Mouse (Mus musculus) myocyte (in vitro differentiated cells): ENCODE data around the gene Osmr. TPM values are rescaled to one million over a fixed set of nuclear protein-coding genes. Genes with fewer than 3 reads are reported as not detected.

Experiments
- H3K27me3 ChIP-seq: one replicate; pipeline ENCODE4 v1.6.1; 2011; ENCODE audit not compliant: control insufficient read depth, insufficient read depth, insufficient read length
- H3K36me3 ChIP-seq: one replicate; pipeline ENCODE4 v1.6.1; 2011; ENCODE audit not compliant: control insufficient read depth, insufficient read depth
- H3K4me2 ChIP-seq: one replicate; pipeline ENCODE4 v1.6.1; 2011; ENCODE audit warnings: low read depth, control low read depth
- H3K4me3 ChIP-seq: one replicate; pipeline ENCODE4 v1.5.1; 2011; ENCODE audit warnings: mild to moderate bottlenecking, control low read depth, moderate library complexity
- H3K79me2 ChIP-seq: one replicate; pipeline ENCODE4 v1.6.1; 2011; ENCODE audit not compliant: control insufficient read depth, insufficient read depth
- H3ac ChIP-seq: one replicate; pipeline ENCODE4 v1.6.1; 2011; ENCODE audit not compliant: control insufficient read depth, insufficient read length
- CEBPB ChIP-seq: IDR thresholded peaks from 2 replicates; pipeline ENCODE4 v1.6.1; 2011; ENCODE audit warnings: mild to moderate bottlenecking, moderate library complexity; ENCODE audit not compliant: poor library complexity, insufficient read depth, severe bottlenecking
- E2F4 ChIP-seq: IDR thresholded peaks from one replicate; pipeline ENCODE4 v1.6.1; 2011; ENCODE audit warnings: mild to moderate bottlenecking, control low read depth, moderate library complexity; ENCODE audit not compliant: insufficient read depth
- MAX ChIP-seq: IDR thresholded peaks from one replicate; pipeline ENCODE4 v1.6.1; 2011; ENCODE audit warnings: low read depth, mild to moderate bottlenecking, control low read depth
- MYOD1 ChIP-seq, 3 experiments: IDR thresholded peaks; one replicate each; pipeline ENCODE4 v1.6.1; 2011; ENCODE audit warnings: control low read depth in 2 of 3, low read depth in 2 of 3, mild to moderate bottlenecking in 2 of 3, moderate library complexity in 1 of 3; ENCODE audit not compliant: insufficient read length in 2 of 3, control insufficient read depth in 1 of 3
- MYOG ChIP-seq, 3 experiments: IDR thresholded peaks; one replicate each; pipeline ENCODE4 v1.6.1; 2011; ENCODE audit warnings: control low read depth in 2 of 3, low read depth in 2 of 3, mild to moderate bottlenecking in 2 of 3; ENCODE audit not compliant: insufficient read length in 2 of 3, control insufficient read depth in 1 of 3, insufficient read depth in 1 of 3
- POLR2A ChIP-seq: IDR thresholded peaks from one replicate; pipeline ENCODE4 v1.6.1; 2011; ENCODE audit warnings: low read depth, mild to moderate bottlenecking, control low read depth, moderate library complexity; ENCODE audit not compliant: insufficient read length
- POLR2AphosphoS2 ChIP-seq: IDR thresholded peaks from one replicate; pipeline ENCODE4 v1.6.1; 2011; ENCODE audit warnings: low read depth, control low read depth; ENCODE audit not compliant: insufficient read length
- REST ChIP-seq: IDR thresholded peaks from one replicate; pipeline ENCODE4 v1.6.1; 2011; ENCODE audit warnings: mild to moderate bottlenecking, control low read depth, moderate library complexity; ENCODE audit not compliant: insufficient read depth, insufficient read length
- SRF ChIP-seq: IDR thresholded peaks from one replicate; pipeline ENCODE4 v1.6.1; 2011; ENCODE audit warnings: low read depth; ENCODE audit not compliant: control insufficient read depth, insufficient read length
- TCF12 ChIP-seq: IDR thresholded peaks from one replicate; pipeline ENCODE4 v1.6.1; 2011; ENCODE audit warnings: mild to moderate bottlenecking, control low read depth; ENCODE audit not compliant: poor library complexity, insufficient read depth, severe bottlenecking
- TCF3 ChIP-seq: IDR thresholded peaks from one replicate; pipeline ENCODE4 v1.6.1; 2011; ENCODE audit warnings: low read depth, control low read depth; ENCODE audit not compliant: insufficient read length
- USF1 ChIP-seq: IDR thresholded peaks from one replicate; pipeline ENCODE4 v1.6.1; 2011; ENCODE audit warnings: low read depth, mild to moderate bottlenecking, control low read depth, moderate library complexity
- polyA plus RNA-seq: library from polyadenylated mRNA; unstranded; fragments of >200 nt; fragmentation: generic; extraction: Trizol; gene quantifications from one replicate; pipeline ENCODE4 v1.2.1, GENCODE M21; 2012; ENCODE audit warnings: missing spikeins

Gene Osmr
- polyA plus RNA-seq, 1 experiment, result 6.2 TPM

GRCm38 (mm10) chr15:6873807-6874600 lies 765 bp downstream of the Osmr start:
- H3K79me2 ChIP-seq, result no peaks in the 10 kb centered on the region
- TF ChIP-seq MAX (no peak), MYOD1 (IDR thresholded peaks at IDR 0.05; ENCODE audit: control insufficient read depth in 1 of 3, insufficient read length in 2 of 3, low read depth in 2 of 3) (peak in 1 of 3 experiments; percentile 16), CEBPB (peak; percentile 79), POLR2AphosphoS2 (peak; percentile 79), E2F4 (no peak), POLR2A (peak; percentile 94), MYOG (IDR thresholded peaks at IDR 0.05; ENCODE audit: control insufficient read depth in 1 of 3, insufficient read depth in 1 of 3, insufficient read length in 2 of 3, low read depth in 2 of 3) (peak in 1 of 3 experiments; percentile 44)
- no peaks in the 10 kb centered on the region for H3K36me3 ChIP-seq
- H3ac ChIP-seq, result peak overlapping the region; percentile 38
- H3K27me3 ChIP-seq, result no peaks in the 10 kb centered on the region
- peak overlapping the region; percentile 58 for H3K4me3 ChIP-seq
- peak overlapping the region; percentile 88 for H3K4me2 ChIP-seq

- peak overlapping the region; percentile 88 for H3K4me2 ChIP-seq
- TF ChIP-seq CEBPB (no peak), POLR2AphosphoS2 (no peak), MYOD1 (IDR thresholded peaks at IDR 0.05; ENCODE audit: control insufficient read depth in 1 of 3, insufficient read length in 2 of 3, low read depth in 2 of 3) (no peak), POLR2A (no peak), TCF12 (no peak), E2F4 (no peak), USF1 (no peak), MYOG (IDR thresholded peaks at IDR 0.05; ENCODE audit: control insufficient read depth in 1 of 3, insufficient read depth in 1 of 3, insufficient read length in 2 of 3, low read depth in 2 of 3) (no peak), REST (no peak), SRF (no peak)
- peak overlapping the region; percentile 38 for H3ac ChIP-seq
- H3K36me3 ChIP-seq, result no peaks in the 10 kb centered on the region
- no peaks in the 10 kb centered on the region for H3K27me3 ChIP-seq
- H3K4me3 ChIP-seq, result peak overlapping the region; percentile 58
- no peaks in the 10 kb centered on the region for H3K79me2 ChIP-seq
These were observed 1.5 kb downstream of the Osmr start for GRCm38 (mm10) chr15:6873154-6873806.

- no peaks in the 10 kb centered on the region for H3K79me2 ChIP-seq
- TF ChIP-seq USF1, result no peak
- TF ChIP-seq CEBPB, result no peak
- no peak for TF ChIP-seq TCF3
- H3ac ChIP-seq, result no peak overlapping the region
- H3K4me3 ChIP-seq, result peak overlapping the region; percentile 58
- H3K27me3 ChIP-seq, result no peaks in the 10 kb centered on the region
- peak overlapping the region; percentile 88 for H3K4me2 ChIP-seq
- no peaks in the 10 kb centered on the region for H3K36me3 ChIP-seq
These were observed 3.0 kb downstream of the Osmr start for GRCm38 (mm10) chr15:6871621-6872359.

GRCm38 (mm10) chr15:6866888-6867287 lies 7.9 kb downstream of the Osmr start:
- H3K36me3 ChIP-seq, result peaks cover 6% of the 10 kb centered on the region
- no peaks in the 10 kb centered on the region for H3K79me2 ChIP-seq
- H3ac ChIP-seq, result no peak overlapping the region
- H3K4me2 ChIP-seq, result no peak overlapping the region
- TF ChIP-seq REST (no peak), POLR2A (no peak), SRF (no peak), MAX (no peak), E2F4 (no peak), MYOG (IDR thresholded peaks at IDR 0.05; ENCODE audit: control insufficient read depth in 1 of 3, insufficient read depth in 1 of 3, insufficient read length in 2 of 3, low read depth in 2 of 3) (no peak), TCF12 (no peak), TCF3 (no peak), CEBPB (no peak), USF1 (no peak), MYOD1 (IDR thresholded peaks at IDR 0.05; ENCODE audit: control insufficient read depth in 1 of 3, insufficient read length in 2 of 3, low read depth in 2 of 3) (no peak), POLR2AphosphoS2 (no peak)
- no peaks in the 10 kb centered on the region for H3K27me3 ChIP-seq
- no peak overlapping the region for H3K4me3 ChIP-seq

DNA sequence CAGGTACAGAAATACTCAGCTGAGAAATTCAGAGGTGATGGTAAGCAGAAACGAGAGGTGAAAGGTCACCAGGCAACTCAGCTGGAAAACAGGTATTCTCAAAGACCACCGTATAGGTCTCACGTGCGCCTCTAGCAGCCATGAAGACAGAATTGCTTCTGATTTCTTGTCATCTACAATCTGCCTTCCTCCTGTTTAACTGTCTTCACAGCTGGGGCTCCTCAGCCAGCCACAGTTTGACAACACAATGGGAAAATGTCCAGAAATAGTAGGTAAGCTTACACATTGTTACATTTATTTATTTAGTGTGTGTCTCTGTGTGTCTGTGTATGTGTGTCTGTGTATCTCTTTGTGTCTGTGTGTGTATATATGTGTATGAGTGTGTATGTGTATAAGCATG lies 12.6 kb downstream of the Osmr start:
- Histone ChIP-seq H3K4me3 (no peak overlapping the region), H3K4me2 (no peak overlapping the region), H3ac (no peak overlapping the region), H3K27me3 (no peaks in the 10 kb centered on the region), H3K36me3 (peaks cover 6% of the 10 kb centered on the region), H3K79me2 (no peaks in the 10 kb centered on the region)
- TF ChIP-seq POLR2A (no peak), TCF12 (no peak), SRF (no peak), MYOD1 (IDR thresholded peaks at IDR 0.05; ENCODE audit: control insufficient read depth in 1 of 3, insufficient read length in 2 of 3, low read depth in 2 of 3) (no peak), CEBPB (no peak), E2F4 (no peak), USF1 (no peak)
